Mouse (Mus musculus): Measurements from ENCODE around the gene Il1r1. TPM values are rescaled to one million over a fixed set of nuclear protein-coding genes. Genes with fewer than 3 reads are reported as not detected.
"Not testable (repeated sequence)": the region's sequence is repeated elsewhere in the genome, so short reads cannot be mapped to it uniquely, and the experiment has no call there.

The Il1r1 gene
- total and polyA plus RNA-seq, 3 experiments = 1.0 to 3.7 (median 3.3) TPM

- no peak for DNase-seq
These were observed 46.2 kb downstream of the Il1r1 start for GRCm38 (mm10) chr1:40271052-40271451.

- no peak for DNase-seq
These were observed 46.7 kb downstream of the Il1r1 start for GRCm38 (mm10) chr1:40271486-40272055.

GRCm38 (mm10) chr1:40272204-40272603 is 47.3 kb downstream of the Il1r1 start:
- no peak for DNase-seq

- DNase-seq = no peak
These were observed 48.6 kb downstream of the Il1r1 start for GRCm38 (mm10) chr1:40273491-40273890.

GRCm38 (mm10) chr1:40275285-40276013 is 50.6 kb downstream of the Il1r1 start:
- DNase-seq = no peak

GRCm38 (mm10) chr1:40277944-40278343 is 53.1 kb downstream of the Il1r1 start:
- no peak for DNase-seq

GRCm38 (mm10) chr1:40278720-40279119 is 53.8 kb downstream of the Il1r1 start:
- DNase-seq = no peak

GRCm38 (mm10) chr1:40279182-40279743 is 54.4 kb downstream of the Il1r1 start:
- DNase-seq = no peak

GRCm38 (mm10) chr1:40281950-40282349 is 57.1 kb downstream of the Il1r1 start:
- no peak for DNase-seq

GRCm38 (mm10) chr1:40282394-40282793 is 57.5 kb downstream of the Il1r1 start:
- peak; percentile 51 for DNase-seq

- DNase-seq = no peak
These were observed 59.1 kb downstream of the Il1r1 start for GRCm38 (mm10) chr1:40283995-40284394.

GRCm38 (mm10) chr1:40290489-40291255 is 65.8 kb downstream of the Il1r1 start:
- DNase-seq = no peak

GRCm38 (mm10) chr1:40292231-40292630 is 67.4 kb downstream of the Il1r1 start:
- no peak for DNase-seq

- DNase-seq = no peak
These were observed 69.0 kb downstream of the Il1r1 start for GRCm38 (mm10) chr1:40293891-40294290.

- DNase-seq = no peak
These were observed 69.9 kb downstream of the Il1r1 start for GRCm38 (mm10) chr1:40294824-40295223.

GRCm38 (mm10) chr1:40298053-40298452 is 73.2 kb downstream of the Il1r1 start:
- DNase-seq = no peak

GRCm38 (mm10) chr1:40303179-40303866 is 78.4 kb downstream of the Il1r1 start:
- DNase-seq = no peak

GRCm38 (mm10) chr1:40304321-40304720 is 79.4 kb downstream of the Il1r1 start:
- DNase-seq = not testable (repeated sequence)

- no peak for DNase-seq
These were observed 81.2 kb downstream of the Il1r1 start for GRCm38 (mm10) chr1:40306111-40306510.

GRCm38 (mm10) chr1:40311123-40311522 is 86.2 kb downstream of the Il1r1 start:
- DNase-seq = no peak

- DNase-seq = no peak
These were observed 86.7 kb downstream of the Il1r1 start for GRCm38 (mm10) chr1:40311625-40312024.

GRCm38 (mm10) chr1:40314016-40314415 is 89.1 kb downstream of the Il1r1 start:
- no peak for DNase-seq

Measured in adrenal gland, adult 2 months (tissue).